Mouse (Mus musculus) gastrocnemius, postnatal 10 days (tissue): ENCODE data around the gene Syce3. TPM values are rescaled to one million over a fixed set of nuclear protein-coding genes. Genes with fewer than 3 reads are reported as not detected.

Experiments used
- DNase-seq: peaks from one replicate; pipeline ENCODE4 v3.0.0; 2021; ENCODE audit warnings: mixed read lengths
- total RNA-seq, 2 experiments: library from RNA; stranded (reverse); gene quantifications; 2 replicates each; pipeline ENCODE4 v1.2.3; 2021

The Syce3 gene
- total RNA-seq, 2 experiments from 2014 or later = not detected

DNA sequence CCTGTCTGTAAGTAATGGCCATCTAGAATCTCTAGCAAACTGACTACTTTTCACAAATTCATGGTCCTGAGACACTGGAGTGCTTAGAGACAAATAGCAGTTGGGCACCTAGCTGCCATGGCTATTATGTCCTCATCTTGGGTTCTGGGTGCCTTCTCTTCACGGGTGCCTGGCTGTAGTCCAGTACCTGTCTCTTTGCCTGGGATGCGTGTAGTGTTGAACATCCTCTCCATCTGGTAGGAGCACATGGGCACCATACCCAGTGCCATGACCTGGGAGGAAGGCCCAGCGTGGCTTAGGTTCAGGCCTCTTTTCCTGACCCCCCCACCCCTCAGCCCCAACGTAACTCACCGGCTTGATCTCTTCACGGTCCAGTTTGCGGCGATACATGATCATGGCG lies 11.6 kb upstream of the Syce3 start:
- DNase-seq = no peak

DNA sequence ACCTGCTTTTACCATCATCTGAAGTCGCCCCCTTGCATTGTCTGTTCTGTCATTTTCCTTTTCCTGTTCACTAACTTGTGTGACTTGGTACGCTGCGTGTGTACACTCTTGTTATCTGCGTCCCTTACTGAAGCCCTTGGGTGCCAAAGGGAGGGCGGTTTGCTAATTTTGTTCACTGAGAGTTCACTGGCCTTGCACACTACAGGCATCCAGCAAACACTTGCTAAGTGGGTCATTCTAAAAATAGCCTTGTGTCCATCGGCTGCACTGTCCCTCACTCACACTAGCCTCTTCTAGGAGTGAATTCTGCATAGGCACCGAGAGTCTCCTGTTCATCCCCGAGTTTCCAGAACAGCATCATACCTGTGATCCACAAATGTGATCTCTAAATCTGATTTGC lies 5.0 kb upstream of the Syce3 start:
- DNase-seq = no peak

DNA sequence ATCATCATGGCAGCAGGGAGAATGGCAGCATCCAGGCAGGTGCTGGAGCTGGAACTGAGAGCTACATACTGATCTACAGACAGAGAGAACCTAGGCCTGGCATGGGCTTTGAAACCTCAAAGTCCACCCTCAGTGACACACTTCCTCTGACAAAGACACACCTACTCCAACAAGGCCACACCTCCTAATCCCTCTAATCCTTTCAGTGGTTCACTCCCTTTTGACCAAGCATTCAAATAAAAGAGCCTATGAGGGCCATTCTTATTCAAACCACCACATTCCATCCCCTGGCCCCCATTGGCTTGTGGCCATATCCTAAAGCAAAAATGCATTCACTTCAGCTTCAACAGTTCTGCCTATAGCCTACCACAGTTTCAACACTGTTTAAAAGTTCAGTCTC lies 3.6 kb downstream of the Syce3 start:
- DNase-seq = no peak

- DNase-seq = no peak
These were observed 5.3 kb downstream of the Syce3 start for GRCm38 (mm10) chr15:89404831-89405623.

- no peak for DNase-seq
These were observed 7.8 kb downstream of the Syce3 start for GRCm38 (mm10) chr15:89402471-89402870.

- DNase-seq = no peak
These were observed 10.6 kb downstream of the Syce3 start for GRCm38 (mm10) chr15:89399716-89400115.

DNA sequence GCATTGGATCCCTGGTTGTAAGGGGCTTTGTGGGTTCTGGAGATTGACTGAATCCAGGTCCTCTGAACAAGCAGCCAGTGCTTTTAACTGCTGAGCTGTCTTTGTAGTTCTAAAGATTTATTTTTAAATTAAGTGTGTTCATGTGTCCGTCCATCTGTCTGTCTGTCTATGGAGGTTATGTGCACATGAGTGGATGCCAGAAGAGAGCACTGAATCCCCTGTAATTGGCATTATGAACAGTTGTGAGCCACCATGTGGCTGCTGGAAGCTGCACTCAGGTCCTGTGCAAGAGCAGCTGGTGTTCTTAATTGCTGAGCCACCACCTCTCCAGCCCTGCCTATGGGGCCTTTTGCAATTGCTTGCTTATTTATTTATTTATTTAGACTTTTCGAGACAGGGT lies 12.2 kb downstream of the Syce3 start:
- DNase-seq = no peak

DNA sequence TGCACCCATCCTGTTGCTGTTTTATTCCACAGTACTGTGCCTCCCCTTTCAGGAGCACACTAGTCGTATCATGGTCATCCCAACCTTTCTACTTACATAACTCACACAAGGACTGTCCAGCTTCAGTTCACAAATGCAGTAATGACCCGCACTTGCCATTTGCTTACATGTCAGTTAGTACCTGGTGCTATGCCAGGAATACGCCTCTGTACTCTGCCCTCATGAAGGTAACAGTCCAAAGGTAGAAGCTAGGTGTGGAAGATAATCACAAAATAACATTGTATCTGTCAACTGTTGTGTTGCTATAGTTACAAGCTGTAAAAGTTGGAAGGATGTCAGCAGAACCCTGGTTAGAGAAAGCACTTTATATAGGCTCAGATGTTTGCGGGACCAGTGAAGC lies 13.4 kb downstream of the Syce3 start:
- no peak for DNase-seq

DNA sequence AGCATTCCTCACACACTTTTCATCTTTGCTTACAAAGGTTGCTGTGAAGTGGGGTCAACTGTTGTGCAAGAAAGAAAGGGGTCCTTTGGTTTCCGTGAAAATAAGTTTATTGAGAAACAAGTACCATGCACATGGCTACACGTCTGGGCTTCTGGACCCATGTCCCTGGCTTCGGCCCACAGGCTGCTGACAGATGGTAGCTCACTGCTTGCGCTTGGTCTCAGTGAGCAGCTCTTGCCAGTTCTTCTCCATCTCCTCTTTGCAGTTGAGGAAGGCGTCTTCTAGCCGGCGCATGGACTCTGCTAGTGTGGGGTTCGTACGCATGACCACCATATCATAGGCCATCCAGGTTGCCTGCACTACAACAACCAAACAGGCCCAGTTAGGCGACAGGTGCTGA lies 20.2 kb downstream of the Syce3 start:
- no peak for DNase-seq

DNA sequence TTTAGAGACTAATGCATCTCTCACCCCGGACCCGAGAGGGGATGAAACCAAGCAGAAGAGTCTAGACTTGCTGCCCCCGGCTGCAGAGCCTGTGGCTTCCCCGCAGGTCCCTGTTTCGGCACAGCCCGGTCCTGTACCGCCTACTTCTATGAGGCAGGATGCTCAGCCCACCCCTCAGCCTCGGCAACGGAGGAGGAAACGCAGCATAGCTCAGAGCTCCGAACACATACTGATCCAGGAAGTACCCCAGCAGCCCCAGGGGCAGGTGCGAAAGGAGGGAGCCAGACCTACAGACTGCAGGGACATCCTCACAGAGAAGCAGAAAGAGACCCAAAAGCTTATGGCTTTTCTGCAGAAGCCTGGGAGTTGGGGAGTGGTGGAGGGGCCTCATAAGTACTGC lies 23.2 kb downstream of the Syce3 start:
- DNase-seq = no peak

GRCm38 (mm10) chr15:89384617-89385016 lies 25.7 kb downstream of the Syce3 start, which contains the start of gene Klhdc7b:
TSS of gene Klhdc7b (plus strand) at chr15:89384917.
- no peak for DNase-seq

GRCm38 (mm10) chr15:89379429-89379828 lies 30.9 kb downstream of the Syce3 start:
- peak; percentile 39 for DNase-seq

- DNase-seq = peak; percentile 15
These were observed 31.4 kb downstream of the Syce3 start, which contains the start of gene Odf3b for GRCm38 (mm10) chr15:89378831-89379401. TSS of gene Odf3b (minus strand) at chr15:89379282.

DNA sequence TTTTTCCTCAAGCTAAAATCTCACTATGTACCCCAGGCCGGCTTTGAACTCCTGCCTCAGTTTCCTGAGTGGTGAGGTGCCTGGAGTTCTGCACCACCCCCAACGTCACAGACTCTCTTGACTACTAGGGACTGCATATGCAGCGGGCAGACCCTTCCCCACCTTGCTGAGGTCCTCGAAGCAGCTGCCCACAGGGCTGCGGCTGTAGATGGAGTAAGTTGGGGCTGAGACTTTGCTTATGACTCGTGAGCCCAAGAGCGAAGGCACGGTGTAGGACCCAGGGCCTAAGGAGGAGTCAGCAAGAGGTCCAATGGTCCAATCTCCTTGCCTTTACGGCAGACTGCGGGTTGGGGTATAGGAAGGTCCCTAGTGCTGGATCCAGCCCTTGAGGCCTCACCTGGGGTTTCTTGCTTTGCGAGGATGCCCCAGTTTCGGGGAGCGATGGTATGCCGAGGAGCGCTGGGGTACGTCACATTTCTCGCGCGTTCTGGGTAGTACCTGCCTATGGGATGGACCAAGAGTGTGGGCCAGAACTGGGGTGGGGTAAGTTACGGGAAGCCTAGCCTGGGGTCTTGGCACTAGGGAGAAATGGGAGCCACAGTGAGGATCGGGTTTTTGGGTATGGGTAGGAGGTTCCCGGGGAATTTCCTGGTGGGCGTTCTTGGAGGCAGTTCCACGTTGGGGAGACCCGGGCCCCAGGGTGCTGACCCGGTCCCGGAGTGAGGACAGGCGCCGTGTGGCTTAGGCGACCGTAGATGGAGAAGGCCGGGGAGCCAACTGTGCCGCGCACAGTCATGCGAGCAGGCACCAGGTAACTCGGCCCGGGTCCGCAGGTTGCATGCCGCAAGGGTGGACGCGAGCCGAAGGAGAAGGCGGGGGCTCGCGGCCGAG lies 32.1 kb downstream of the Syce3 start:
- peak; percentile 10 for DNase-seq

GRCm38 (mm10) chr15:89377362-89377761 lies 32.9 kb downstream of the Syce3 start:
- DNase-seq = no peak

DNA sequence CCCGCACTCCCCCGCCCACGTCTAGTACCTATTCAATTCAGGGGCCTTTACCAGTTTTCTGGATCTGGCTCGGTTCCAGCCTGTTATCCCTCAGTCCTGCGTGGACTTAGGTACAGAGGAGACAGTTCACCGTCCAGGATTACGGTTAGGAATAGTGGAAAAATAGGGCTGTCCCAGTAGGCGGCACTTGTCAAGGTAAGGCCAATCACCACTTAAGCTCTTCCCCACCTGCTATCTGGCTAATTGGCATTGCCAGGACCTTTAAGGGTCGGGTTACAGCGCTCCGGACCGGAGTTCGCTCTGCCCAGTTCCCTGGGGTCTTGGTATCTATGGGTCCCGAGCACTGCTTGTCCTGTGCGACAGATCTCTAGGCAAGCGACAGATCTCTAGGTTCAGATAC lies 33.3 kb downstream of the Syce3 start, which contains the start of gene Tymp:
Tymp (minus strand) TSS at position 83 of the 400 bp plus-strand sequence.
- DNase-seq = no peak

GRCm38 (mm10) chr15:89376040-89376439 lies 34.3 kb downstream of the Syce3 start:
- no peak for DNase-seq

GRCm38 (mm10) chr15:89374801-89375534 lies 35.3 kb downstream of the Syce3 start:
- DNase-seq = no peak

DNA sequence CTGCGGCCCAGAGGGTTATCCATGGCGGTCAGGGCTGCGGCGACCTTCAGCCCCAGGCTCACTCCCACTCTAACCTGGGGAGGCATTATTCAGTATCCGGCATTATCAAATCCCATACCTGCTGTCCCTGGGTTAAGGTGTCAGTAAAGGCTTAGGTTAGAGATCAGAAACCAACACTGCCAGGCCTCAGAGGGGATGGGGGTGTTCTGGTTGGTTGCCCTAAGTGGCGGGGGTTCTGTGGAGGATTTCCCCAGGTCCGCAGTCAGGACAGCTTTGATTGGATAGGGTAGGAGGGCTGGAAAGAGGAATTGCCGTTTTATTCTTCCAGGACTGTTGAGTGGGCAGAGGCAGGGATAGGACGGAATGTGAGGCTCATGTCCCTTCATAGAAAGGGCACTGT lies 36.0 kb downstream of the Syce3 start:
- no peak for DNase-seq

- DNase-seq = peak; percentile 98
These were observed 36.5 kb downstream of the Syce3 start, which contains the start of gene Sco2 for GRCm38 (mm10) chr15:89373762-89374248. TSS of gene Sco2 (minus strand) at chr15:89373846.

- DNase-seq = peak; percentile 88
These were observed 37.1 kb downstream of the Syce3 start for GRCm38 (mm10) chr15:89373027-89373761.
